Mouse (Mus musculus) right cerebral cortex, adult 2 months (tissue): Measurements from ENCODE around the gene Lpp.

Experiments used
- DNase-seq, 2 experiments: peaks; one replicate each; pipeline ENCODE4 v3.0.0; 2021 to 2022; ENCODE audit warnings: low spot score in 2 of 2

Lpp gene

GRCm38 (mm10) chr16:24559811-24560210 lies 166.5 kb downstream of the Lpp start:
- DNase-seq, result no peak

DNA sequence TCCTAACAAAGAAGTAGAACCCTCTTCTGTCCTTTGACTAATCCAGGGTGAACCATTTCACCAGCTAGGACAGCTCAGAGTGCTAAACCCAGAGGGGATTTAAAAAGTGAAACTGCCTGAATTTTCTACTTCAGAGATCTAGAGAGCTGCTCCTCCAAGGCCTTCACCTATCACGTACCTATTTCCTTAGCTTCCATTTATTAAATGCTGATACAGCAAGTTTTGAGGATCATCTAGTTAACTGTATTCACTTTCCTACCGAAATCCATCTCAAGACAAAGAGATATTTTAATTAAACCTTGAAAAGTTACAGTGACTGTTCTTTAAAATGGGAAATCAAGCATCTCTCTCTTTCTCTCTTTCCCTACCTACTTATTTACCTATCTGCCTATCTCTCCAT lies 167.7 kb downstream of the Lpp start:
- no peak for DNase-seq

DNA sequence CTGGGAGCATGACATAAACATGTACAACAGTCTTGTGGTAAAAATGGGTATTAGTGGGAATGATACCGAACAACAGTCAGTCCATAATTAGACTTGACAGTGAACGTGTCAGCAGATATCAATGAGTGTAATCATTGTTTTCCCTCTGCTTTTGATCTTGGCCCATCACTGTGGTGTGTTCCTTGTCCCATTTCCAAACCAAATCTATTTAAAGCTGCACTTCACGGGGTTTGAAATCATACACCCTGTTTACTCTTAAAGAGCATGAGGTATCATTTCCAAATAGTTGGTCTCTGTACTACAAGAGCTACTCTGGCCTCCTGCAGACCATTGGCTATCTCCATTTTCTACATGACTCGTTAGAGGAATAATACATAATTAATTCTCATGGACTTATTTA lies 168.3 kb downstream of the Lpp start:
- DNase-seq, result no peak

- no peak for DNase-seq
Observed at GRCm38 (mm10) chr16:24565311-24565710, 172.0 kb downstream of the Lpp start.

DNA sequence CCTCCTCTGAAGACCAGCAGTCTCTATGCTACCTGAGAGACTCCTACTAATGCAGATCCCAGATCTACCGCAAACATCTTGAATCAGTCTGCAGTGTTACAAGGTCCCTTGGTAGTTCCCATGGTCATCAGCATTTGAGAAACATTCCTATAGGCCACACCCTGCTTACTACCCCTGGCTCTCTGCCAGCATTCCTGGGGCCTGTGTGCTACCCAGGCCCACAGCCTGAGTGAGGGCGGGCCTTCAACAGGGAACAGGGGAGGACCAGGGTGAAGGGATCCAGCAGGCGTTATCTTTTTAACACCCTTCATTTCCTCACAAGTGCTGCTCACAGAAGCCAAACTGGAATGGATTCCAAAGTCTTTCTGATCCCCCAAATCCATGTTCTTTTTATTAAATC lies 173.0 kb downstream of the Lpp start:
- no peak for DNase-seq

GRCm38 (mm10) chr16:24567562-24567961 lies 174.3 kb downstream of the Lpp start:
- no peak for DNase-seq

DNA sequence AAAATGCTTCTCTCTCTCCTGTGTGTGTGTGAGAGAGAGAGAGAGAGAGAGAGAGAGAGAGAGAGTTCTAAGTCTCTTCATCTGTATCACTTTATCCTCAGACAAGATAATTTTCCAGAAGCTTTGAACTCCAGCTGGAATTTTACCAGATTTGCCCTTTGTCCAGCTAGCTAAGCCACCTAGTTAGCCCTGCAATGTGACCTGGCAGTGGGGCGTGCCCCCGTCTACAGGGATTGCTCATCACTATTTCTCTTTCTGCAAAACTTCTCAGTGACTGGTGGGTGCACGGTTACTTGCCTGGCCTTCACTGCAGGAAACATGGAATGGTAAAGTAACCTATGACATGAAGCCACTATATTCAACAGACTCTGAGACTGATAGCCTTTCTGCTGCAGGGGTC lies 174.8 kb downstream of the Lpp start:
- no peak for DNase-seq

DNA sequence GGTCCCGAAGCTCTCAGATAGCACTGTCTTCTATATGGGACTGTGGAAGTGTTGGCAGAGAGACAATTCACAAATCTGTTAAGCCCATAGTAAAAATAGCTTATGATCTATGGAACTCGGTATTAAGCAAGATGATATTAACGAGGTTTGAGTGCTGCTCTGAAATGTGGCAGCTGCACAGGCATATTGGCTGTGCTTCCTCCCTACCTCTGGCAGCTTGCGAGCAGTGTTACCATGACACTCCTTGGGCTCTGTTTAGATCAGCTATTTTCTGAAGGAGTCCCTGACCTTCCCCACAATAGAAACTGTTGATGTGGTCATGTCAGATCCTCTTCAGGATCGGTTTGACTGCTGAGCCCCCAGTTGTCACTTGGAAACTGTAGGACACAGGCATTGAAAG lies 176.4 kb downstream of the Lpp start:
- peak; percentile 14 to 20 for DNase-seq

- no peak for DNase-seq
Observed at GRCm38 (mm10) chr16:24576999-24577398, 183.7 kb downstream of the Lpp start.

- DNase-seq, result no peak
Observed at GRCm38 (mm10) chr16:24577798-24578197, 184.5 kb downstream of the Lpp start.

DNA sequence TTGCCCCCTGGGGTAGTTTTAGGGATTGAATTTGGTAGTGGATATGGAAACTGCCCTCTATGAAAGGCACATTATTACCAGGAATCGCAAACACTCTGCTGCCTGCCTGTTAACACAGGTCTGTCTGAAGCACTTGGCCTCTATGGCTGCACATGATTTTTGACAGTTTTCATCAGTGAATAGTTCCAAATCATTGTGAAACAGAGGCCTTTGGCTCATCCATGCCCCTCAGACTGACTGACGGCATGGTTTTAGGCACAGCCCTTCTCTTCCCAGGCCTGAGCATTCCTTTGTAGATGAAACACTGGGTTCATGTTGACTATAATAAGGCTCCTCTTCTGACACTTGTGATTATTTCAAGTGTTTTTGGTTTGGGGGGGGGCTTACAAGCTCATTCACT lies 189.5 kb downstream of the Lpp start:
- no peak for DNase-seq

DNA sequence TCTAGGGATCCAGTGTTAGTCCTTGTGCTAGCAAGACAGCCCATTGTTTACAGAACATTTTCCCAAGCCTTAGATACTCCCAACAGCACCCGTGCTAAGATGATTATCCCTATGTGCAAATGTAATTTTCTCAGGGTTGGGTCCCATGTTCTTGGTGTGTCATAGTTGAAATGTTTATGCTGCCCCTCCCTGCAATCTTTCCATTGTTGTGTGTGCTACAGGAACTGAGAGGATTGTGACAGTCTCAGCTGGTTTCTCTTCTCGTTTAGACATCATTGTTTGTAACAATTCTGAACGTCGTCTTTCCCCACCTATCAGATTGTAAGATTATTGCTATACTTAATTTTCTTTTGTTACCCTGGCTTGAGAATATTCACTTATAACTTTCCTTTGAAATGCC lies 200.2 kb downstream of the Lpp start:
- DNase-seq, result no peak

- no peak for DNase-seq
Observed at GRCm38 (mm10) chr16:24594508-24594907, 201.2 kb downstream of the Lpp start.

- DNase-seq, result no peak
Observed at GRCm38 (mm10) chr16:24595493-24595892, 202.2 kb downstream of the Lpp start.

DNA sequence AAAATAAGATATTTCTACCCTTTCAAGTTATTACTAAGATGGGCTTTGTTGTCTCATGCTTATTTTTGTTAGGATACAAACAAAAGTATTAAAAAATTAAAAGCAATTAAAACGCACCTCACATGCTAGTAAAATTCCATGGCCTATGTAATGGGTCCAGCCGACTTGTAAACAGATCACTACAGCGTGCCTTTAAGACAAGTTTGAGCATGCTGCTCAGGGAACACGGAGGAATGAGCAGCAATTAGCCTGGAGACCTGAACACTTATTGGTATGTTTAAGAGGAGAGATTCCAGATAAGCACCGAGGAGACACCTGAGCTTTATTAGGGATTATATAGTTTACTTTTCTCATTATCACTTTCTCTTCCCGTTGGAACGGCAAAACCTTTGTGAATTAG lies 205.3 kb downstream of the Lpp start:
- no peak for DNase-seq

- no peak for DNase-seq
Observed at GRCm38 (mm10) chr16:24599766-24600165, 206.5 kb downstream of the Lpp start.

DNA sequence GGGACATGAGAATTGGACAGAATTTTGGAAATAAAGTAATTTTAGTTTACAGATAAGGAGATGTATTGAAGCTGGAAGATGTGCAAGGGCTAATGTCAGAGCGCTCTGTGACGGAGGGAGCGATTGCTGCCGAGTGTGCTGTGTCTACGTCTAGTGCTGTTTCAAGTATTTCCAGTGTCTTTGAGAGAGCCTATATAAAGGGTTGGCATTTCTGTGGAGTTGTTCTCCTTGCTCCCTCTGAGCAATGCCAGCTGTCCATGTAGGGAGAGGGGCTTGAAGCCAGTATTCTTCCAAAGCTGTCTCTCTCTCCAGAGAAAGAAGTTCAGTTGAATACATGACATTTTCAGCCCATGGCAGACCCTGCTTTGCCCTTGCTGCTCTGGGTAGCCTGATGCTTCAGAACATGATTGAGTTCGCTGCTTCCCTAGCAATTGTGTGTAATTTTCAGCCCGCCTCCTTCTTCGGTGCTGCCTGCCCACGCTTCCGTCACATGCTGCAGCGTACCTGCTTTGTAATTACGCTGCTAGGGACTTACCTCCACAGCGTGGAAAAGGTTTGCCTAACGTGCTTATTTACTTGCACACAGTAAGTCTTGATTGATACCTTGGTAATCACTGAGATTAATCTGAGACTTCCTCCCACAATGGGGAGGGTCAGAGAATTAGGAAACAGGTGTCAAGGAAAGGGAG lies 207.1 kb downstream of the Lpp start:
- DNase-seq, result peak; percentile 27 to 29

GRCm38 (mm10) chr16:24603342-24603741 lies 210.0 kb downstream of the Lpp start:
- DNase-seq, result no peak

DNA sequence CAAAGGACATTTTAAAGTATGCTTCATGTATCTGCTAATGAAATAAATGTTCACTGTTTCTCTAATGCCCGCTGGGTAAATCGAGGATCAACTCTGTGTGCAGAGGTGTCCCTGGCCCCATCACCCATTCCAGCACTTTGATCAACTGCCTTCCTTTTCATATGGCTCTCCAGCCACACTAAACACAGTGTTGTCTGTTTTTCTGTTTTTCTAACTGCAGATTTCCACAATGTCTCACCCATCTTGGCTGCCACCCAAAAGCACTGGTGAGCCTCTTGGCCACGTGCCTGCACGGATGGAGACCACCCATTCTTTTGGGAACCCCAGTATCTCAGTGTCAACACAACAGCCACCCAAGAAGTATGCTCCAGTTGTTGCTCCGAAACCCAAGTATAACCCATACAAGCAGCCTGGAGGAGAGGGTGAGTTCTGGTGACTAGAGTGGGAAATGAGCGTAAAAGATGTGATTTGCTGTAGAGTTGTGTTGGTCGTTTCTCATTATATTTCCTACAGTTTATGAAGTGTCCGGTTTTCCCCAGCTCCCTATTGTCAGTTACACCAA lies 214.7 kb downstream of the Lpp start:
- DNase-seq, result no peak

DNA sequence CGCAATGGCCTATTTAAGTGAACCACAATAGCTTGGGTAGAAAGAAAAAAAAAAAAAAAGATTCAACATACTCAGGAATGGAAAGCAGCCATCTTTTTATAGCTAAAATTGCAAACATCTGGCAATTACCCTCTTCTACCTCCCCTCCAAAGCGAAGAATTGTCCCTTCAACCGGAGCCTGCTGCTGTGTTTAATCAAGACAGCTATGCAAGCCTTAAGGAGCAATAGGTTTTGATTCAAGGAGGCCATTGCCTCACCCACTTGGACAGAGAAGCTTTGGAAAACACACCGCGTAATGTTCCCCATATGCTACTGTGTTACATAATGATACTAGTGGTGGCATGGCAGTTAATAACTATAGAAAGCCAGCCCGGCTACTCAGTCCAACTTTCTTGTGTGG lies 226.2 kb downstream of the Lpp start:
- peak; percentile 15 to 20 for DNase-seq

DNA sequence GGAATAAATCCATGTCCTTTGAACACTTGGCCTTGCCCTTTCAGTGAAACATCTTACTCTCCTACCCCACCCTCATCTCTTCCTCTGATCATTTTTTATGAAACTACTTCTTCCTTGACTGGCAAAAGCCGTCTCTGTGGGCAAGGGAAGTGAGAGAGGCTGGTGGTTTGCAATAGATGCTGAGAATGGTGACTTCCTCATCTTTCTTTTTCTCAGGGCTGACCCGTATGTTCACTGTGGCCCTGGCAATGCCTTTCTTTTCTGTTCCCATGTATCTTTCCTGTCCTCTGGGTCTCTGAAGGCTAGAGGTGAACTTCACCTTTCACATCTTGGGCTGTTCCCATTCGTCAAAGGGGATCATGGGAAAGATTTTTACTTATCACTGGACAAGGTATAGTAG lies 226.7 kb downstream of the Lpp start:
- DNase-seq, result no peak

DNA sequence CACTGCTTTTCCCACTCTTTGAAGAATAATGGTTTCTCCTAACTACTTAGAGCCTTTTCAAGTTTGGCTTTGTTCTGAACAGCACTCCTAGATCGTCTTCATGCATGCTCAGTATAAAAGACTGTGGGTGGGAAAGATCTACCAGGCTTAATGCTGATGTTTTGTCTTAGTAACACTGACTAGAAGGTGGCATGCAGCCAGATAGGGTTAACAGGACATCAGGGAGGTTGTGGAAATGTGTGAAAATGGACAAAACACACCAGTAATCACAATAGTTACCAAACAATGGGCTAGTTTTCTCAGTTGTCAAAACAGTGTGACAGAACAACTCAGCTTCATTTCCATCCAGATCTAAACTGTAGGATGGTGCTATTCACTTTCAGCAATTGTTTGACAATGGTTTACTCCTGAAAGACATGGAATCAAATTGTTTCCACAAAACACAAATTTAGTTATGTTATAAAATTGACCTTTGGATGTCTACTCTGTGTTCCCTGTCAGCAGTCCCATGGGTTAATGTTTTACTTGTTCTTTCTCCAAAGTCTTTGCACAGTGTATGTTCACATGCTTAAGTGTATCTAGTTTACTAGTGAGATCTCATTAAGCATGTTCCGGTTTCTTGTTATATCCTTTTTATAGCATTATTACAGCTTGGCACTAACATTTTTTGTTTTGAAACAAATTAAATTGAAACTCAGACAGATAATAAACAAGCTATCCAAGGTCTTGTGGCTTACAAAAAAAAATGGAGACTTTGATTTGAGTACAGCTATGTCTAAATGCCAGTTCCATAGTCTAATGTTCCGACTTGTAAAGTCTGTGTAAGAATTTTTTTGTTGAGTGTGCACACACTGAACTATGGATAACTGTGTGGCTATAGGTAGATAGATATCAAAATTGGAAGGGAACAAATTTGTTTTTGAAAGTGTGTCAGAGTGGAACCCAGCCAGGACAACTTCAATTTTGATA lies 229.2 kb downstream of the Lpp start:
- no peak for DNase-seq

DNA sequence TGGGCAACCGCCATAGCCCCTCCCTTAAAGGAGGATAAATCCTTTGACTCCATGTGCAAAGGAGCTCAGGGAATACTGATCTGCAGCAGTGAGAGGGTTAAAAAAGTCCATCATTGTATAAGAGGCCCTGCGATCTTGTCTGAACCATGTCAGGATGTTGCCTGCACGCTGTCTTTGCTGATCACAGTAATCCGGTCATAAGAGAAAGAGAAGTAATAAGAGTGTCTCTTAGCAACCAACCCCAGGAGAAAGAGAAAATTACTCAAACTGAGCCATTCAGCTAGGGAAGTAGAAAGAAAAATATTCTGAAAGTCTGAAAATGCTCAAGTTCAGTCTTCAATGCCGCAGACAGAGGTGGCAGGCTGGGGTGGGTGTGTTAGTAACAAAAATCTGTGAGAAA lies 231.0 kb downstream of the Lpp start:
- peak; percentile 17 to 23 for DNase-seq
